Mouse (Mus musculus): ENCODE measurements around the gene Ndufb5. TPM values are rescaled to one million over a fixed set of nuclear protein-coding genes. Genes with fewer than 3 reads are reported as not detected.
"Not testable (repeated sequence)": the region's sequence is repeated elsewhere in the genome, so short reads cannot be mapped to it uniquely, and the experiment has no call there.

The Ndufb5 gene
- polyA plus RNA-seq, 1 experiment: 137 TPM

- Histone ChIP-seq H3K27me3 (ENCODE audit: control insufficient read depth, insufficient read depth, insufficient read length) (no peaks in the 10 kb centered on the region), H3K79me2 (ENCODE audit: control insufficient read depth, insufficient read depth) (peaks cover 77% of the 10 kb centered on the region), H3K4me3 (ENCODE audit: insufficient read depth, poor library complexity, severe bottlenecking) (no peak overlapping the region), H3ac (ENCODE audit: control insufficient read depth, insufficient read length, low read depth) (no peak overlapping the region), H3K36me3 (ENCODE audit: control insufficient read depth, insufficient read depth) (peaks cover 25% of the 10 kb centered on the region), H3K79me3 (ENCODE audit: low read depth) (peaks cover 34% of the 10 kb centered on the region)
- no peak for TF ChIP-seq CTCF (IDR thresholded peaks at IDR 0.05; ENCODE audit: control insufficient read depth, insufficient read depth, insufficient read length)
- TF ChIP-seq CEBPB (IDR thresholded peaks at IDR 0.05; ENCODE audit: low read depth): no peak
- no peak for TF ChIP-seq MAX (IDR thresholded peaks at IDR 0.05)
- no peak for TF ChIP-seq MYOD1 (IDR thresholded peaks at IDR 0.05; ENCODE audit: control insufficient read depth, insufficient read length, low read depth)
- no peak for TF ChIP-seq USF1 (IDR thresholded peaks at IDR 0.05; ENCODE audit: low read depth)
- TF ChIP-seq FOSL1 (IDR thresholded peaks at IDR 0.05; ENCODE audit: insufficient read depth, low read length, poor library complexity, severe bottlenecking): no peak
- TF ChIP-seq MYOG (IDR thresholded peaks at IDR 0.05; ENCODE audit: control insufficient read depth, extremely low read depth, insufficient read length): no peak
Observed at GRCm38 (mm10) chr3:32742276-32742780, 5.5 kb downstream of the Ndufb5 start.

- Histone ChIP-seq H3K79me2 (ENCODE audit: control insufficient read depth, insufficient read depth) (peaks cover 51% of the 10 kb centered on the region), H3ac (ENCODE audit: control insufficient read depth, insufficient read length, low read depth) (no peak overlapping the region), H3K36me3 (ENCODE audit: control insufficient read depth, insufficient read depth) (peaks cover 39% of the 10 kb centered on the region), H3K4me3 (ENCODE audit: insufficient read depth, poor library complexity, severe bottlenecking) (no peak overlapping the region), H3K27me3 (ENCODE audit: control insufficient read depth, insufficient read depth, insufficient read length) (no peaks in the 10 kb centered on the region), H3K79me3 (ENCODE audit: low read depth) (peaks cover 15% of the 10 kb centered on the region)
- TF ChIP-seq FOSL1 (IDR thresholded peaks at IDR 0.05; ENCODE audit: insufficient read depth, low read length, poor library complexity, severe bottlenecking) (no peak), MAX (IDR thresholded peaks at IDR 0.05) (no peak), MYOG (IDR thresholded peaks at IDR 0.05; ENCODE audit: control insufficient read depth, extremely low read depth, insufficient read length) (no peak), CEBPB (IDR thresholded peaks at IDR 0.05; ENCODE audit: low read depth) (no peak), CTCF (IDR thresholded peaks at IDR 0.05; ENCODE audit: control insufficient read depth, insufficient read depth, insufficient read length) (no peak), MYOD1 (IDR thresholded peaks at IDR 0.05; ENCODE audit: control insufficient read depth, insufficient read length, low read depth) (no peak), USF1 (IDR thresholded peaks at IDR 0.05; ENCODE audit: low read depth) (no peak)
Observed at GRCm38 (mm10) chr3:32745001-32745400, 8.2 kb downstream of the Ndufb5 start.

- H3K79me2 ChIP-seq (ENCODE audit: control insufficient read depth, insufficient read depth): peaks cover 46% of the 10 kb centered on the region
- not testable (repeated sequence) for H3K27me3 ChIP-seq (ENCODE audit: control insufficient read depth, insufficient read depth, insufficient read length); H3K4me3 ChIP-seq (ENCODE audit: insufficient read depth, poor library complexity, severe bottlenecking); H3ac ChIP-seq (ENCODE audit: control insufficient read depth, insufficient read length, low read depth)
- peaks cover 15% of the 10 kb centered on the region for H3K79me3 ChIP-seq (ENCODE audit: low read depth)
- H3K36me3 ChIP-seq (ENCODE audit: control insufficient read depth, insufficient read depth): peaks cover 43% of the 10 kb centered on the region
Observed at GRCm38 (mm10) chr3:32745426-32745825, 8.6 kb downstream of the Ndufb5 start.

- no peak overlapping the region for H3K4me3 ChIP-seq (ENCODE audit: insufficient read depth, poor library complexity, severe bottlenecking)
- H3K36me3 ChIP-seq (ENCODE audit: control insufficient read depth, insufficient read depth): peaks cover 66% of the 10 kb centered on the region
- peaks cover 17% of the 10 kb centered on the region for H3K79me2 ChIP-seq (ENCODE audit: control insufficient read depth, insufficient read depth)
- no peak overlapping the region for H3ac ChIP-seq (ENCODE audit: control insufficient read depth, insufficient read length, low read depth)
- H3K27me3 ChIP-seq (ENCODE audit: control insufficient read depth, insufficient read depth, insufficient read length): no peaks in the 10 kb centered on the region
- TF ChIP-seq MYOD1 (IDR thresholded peaks at IDR 0.05; ENCODE audit: control insufficient read depth, insufficient read length, low read depth) (no peak), USF1 (IDR thresholded peaks at IDR 0.05; ENCODE audit: low read depth) (no peak), CTCF (IDR thresholded peaks at IDR 0.05; ENCODE audit: control insufficient read depth, insufficient read depth, insufficient read length) (no peak), CEBPB (IDR thresholded peaks at IDR 0.05; ENCODE audit: low read depth) (no peak), MYOG (IDR thresholded peaks at IDR 0.05; ENCODE audit: control insufficient read depth, extremely low read depth, insufficient read length) (no peak), MAX (IDR thresholded peaks at IDR 0.05) (no peak), FOSL1 (IDR thresholded peaks at IDR 0.05; ENCODE audit: insufficient read depth, low read length, poor library complexity, severe bottlenecking) (no peak)
- peaks cover 4% of the 10 kb centered on the region for H3K79me3 ChIP-seq (ENCODE audit: low read depth)
Observed at GRCm38 (mm10) chr3:32748384-32748783, 11.6 kb downstream of the Ndufb5 start.

DNA sequence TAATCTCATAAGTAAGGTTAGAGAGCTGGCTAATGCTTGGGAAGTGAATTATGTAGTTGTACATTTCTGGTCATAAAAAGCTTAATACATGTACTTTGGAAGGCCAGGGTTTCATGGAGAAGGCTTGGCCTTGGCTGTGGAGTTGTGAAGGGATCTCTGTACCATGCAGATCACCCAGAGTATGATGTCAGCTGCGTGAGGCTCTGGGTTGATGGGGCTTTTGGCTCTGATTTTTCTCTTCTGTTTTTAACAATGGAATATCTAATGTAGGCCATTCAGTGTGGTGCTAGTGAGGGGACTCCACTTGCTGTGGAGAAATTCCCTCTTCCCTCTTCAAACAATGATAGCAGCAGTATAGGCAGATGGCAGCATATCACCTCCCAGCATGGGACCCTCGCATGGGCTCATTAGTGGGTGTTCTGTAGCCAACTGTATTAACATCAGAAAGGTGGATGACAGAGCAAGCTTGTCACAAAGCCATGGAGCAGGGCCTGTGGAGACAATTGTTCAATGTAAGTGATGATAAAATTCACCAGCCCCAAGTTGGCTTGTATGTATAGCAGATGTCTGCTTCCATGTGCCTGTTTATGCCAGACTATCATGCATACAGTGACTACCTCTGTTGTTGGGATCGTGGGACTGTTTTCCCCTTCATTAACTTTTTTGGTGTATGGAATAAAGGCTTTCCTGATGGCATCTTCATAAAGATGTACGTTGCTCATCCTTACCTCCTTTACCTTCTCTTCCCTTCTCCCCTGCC lies 13.2 kb downstream of the Ndufb5 start:
- no peaks in the 10 kb centered on the region for H3K27me3 ChIP-seq (ENCODE audit: control insufficient read depth, insufficient read depth, insufficient read length)
- peaks cover 74% of the 10 kb centered on the region for H3K36me3 ChIP-seq (ENCODE audit: control insufficient read depth, insufficient read depth)
- no peak for TF ChIP-seq FOSL1 (IDR thresholded peaks at IDR 0.05; ENCODE audit: insufficient read depth, low read length, poor library complexity, severe bottlenecking)

DNA sequence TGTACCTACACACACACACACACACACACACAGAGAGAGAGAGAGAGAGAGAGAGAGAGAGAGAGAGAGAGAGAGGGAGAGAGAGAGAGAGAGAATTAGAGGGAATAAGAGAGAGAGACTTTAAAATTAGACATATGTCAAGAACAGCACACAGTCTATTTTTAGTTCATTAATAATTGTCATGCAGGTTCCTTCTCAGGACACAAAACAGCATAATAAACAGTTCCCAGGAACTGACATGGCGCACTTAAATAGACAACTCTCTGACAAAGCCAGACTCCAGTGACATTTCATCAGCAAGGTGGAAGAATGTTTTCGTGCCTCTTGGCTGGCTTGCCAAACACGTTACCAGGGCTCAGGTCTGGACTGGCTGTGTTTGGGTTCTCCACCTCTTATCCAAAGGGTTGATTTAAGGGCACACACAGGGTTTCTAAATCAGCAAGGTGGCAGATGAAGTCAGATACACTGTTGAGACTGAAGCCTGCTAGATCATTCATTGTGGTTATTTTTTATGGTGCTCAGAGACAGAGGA lies 17.7 kb downstream of the Ndufb5 start:
- no peaks in the 10 kb centered on the region for H3K79me3 ChIP-seq (ENCODE audit: low read depth)
- H3K27me3 ChIP-seq (ENCODE audit: control insufficient read depth, insufficient read depth, insufficient read length): no peaks in the 10 kb centered on the region
- TF ChIP-seq USF1 (IDR thresholded peaks at IDR 0.05; ENCODE audit: low read depth) (no peak), CTCF (IDR thresholded peaks at IDR 0.05; ENCODE audit: control insufficient read depth, insufficient read depth, insufficient read length) (no peak), MYOD1 (IDR thresholded peaks at IDR 0.05; ENCODE audit: control insufficient read depth, insufficient read length, low read depth) (no peak), MAX (IDR thresholded peaks at IDR 0.05) (no peak), CEBPB (IDR thresholded peaks at IDR 0.05; ENCODE audit: low read depth) (no peak), MYOG (IDR thresholded peaks at IDR 0.05; ENCODE audit: control insufficient read depth, extremely low read depth, insufficient read length) (no peak), FOSL1 (IDR thresholded peaks at IDR 0.05; ENCODE audit: insufficient read depth, low read length, poor library complexity, severe bottlenecking) (no peak)
- H3K4me3 ChIP-seq (ENCODE audit: insufficient read depth, poor library complexity, severe bottlenecking): no peak overlapping the region
- no peak overlapping the region for H3ac ChIP-seq (ENCODE audit: control insufficient read depth, insufficient read length, low read depth)
- H3K79me2 ChIP-seq (ENCODE audit: control insufficient read depth, insufficient read depth): no peaks in the 10 kb centered on the region
- peaks cover 46% of the 10 kb centered on the region for H3K36me3 ChIP-seq (ENCODE audit: control insufficient read depth, insufficient read depth)

More for the DNA sequence above, 13.2 kb downstream of the Ndufb5 start:
- Histone ChIP-seq H3K79me3 (ENCODE audit: low read depth) (peaks cover 2% of the 10 kb centered on the region), H3K79me2 (ENCODE audit: control insufficient read depth, insufficient read depth) (peaks cover 1% of the 10 kb centered on the region), H3K4me3 (ENCODE audit: insufficient read depth, poor library complexity, severe bottlenecking) (no peak overlapping the region), H3ac (ENCODE audit: control insufficient read depth, insufficient read length, low read depth) (no peak overlapping the region)

Data from C2C12 (cell line).